Mouse (Mus musculus) B cell, adult 2 months (primary cell): ENCODE data around the gene Srgap2.

Source experiments
- DNase-seq, 2 experiments: peaks; one replicate each; pipeline ENCODE4 v3.0.0; 2022

Gene Srgap2

DNA sequence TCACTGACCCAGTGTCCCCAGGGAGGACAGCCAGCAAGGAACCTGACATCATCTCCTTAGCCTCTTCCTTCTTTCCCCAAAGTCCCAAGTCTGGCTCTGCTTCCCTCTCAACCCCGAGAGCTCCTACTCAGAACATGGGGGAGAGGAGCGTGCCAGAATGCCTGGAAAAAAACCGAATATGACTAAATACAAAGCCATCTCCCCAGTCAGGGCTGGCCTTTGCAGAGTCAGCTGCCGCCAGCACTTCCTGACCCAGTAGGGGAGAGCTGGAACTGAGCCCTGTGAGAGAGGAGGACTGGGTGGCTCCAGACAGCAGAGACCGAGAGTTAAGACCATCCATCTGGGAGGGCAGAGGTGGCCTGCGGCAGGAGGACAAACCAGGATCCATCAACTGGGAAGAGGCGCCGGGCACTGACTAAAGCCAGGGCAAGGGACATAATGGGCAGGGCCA, 288.2 kb downstream of the Srgap2 start:
- no peak for DNase-seq

DNA sequence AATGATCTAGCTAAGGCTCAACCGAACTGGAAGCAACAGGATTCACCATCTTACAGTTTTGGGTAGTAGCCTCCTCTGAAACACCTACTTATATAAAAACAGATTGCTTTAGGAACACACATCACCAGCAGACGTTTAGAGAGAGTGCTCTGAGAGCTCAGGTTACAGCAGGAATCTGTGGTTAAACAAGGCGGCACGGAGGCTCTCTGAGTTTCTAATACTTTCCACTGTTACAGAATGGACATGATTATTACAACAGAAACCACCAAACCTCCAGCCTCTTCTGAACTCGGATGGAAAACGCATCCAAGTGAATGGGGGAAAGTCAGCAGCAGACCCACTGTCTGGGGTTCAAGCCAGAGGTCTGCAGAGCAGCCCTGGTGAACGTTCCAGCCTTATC, 291.1 kb downstream of the Srgap2 start:
- no peak for DNase-seq
